7 mouse cellular contexts compared by ENCODE assay signal in the genomic region with DNA sequence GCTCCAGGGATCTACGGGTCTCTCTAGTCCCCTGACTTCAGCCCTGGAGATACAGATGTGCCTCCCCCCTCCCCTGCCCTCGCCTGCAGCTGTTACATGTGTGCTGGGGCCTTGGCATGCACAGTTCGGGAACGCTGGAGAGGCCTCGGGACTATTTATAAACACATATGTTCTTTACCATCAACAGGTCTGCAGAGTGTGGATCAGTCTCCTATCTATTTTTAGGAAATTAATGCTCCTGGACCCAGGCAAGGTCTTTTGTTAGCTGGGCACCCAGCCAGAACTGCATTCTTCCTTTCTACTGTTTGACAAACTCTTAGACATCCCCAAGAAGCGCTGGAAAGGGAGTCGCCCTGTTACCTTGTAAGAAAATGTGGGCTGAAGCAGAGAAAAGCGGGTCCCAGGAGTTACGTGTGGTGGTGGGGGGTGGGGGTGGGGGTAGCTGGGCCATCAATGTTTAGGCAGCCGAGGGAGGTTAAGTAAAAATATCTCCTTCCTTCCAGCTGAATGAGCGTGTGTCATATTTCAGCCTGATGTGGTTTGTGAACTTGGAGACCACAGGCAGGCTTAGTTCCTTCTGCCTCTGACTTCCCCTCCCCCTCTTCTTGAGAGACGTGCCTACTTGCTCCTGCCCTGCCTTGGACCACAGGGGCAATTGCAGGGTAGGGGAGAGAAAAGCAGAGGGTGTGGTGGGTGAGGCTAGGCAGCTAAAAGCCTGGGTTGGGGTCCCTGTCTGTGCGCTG. TPM values are rescaled to one million over a fixed set of nuclear protein-coding genes. Genes with fewer than 3 reads are reported as not detected.
A peak's percentile ranks its signal among the peaks of the same experiment; 100 is the strongest.
DNase-seq lines count a peak whose midpoint lies in the region; ATAC-seq lines count a peak whose summit lies in the region.

No protein-coding gene starts in this region.

- no peak overlapping the region for H3K4me3 ChIP-seq in embryonic facial prominence, embryonic 10.5 days
- H3K4me3 ChIP-seq in limb, embryonic 15.5 days: no peak overlapping the region

- ATAC-seq in limb, embryonic 15.5 days (ENCODE audit: insufficient number of reproducible peaks, low FRiP score, low TSS enrichment, low read depth): peak; percentile 45; the same call in 1 of the 2 replicates
- ATAC-seq in megakaryocyte-erythroid progenitor cell, adult 5-6 weeks (replicated peaks; ENCODE audit: low FRiP score, low TSS enrichment, poor library complexity, severe bottlenecking): no peak

- H3K9ac ChIP-seq in limb, embryonic 15.5 days: no peak overlapping the region

- H3K36me3 ChIP-seq in embryonic facial prominence, embryonic 10.5 days (replicated peaks): no peaks in the 10 kb centered on the region
- H3K36me3 ChIP-seq in limb, embryonic 15.5 days: no peaks in the 10 kb centered on the region

- peaks cover 33% of the 10 kb centered on the region for H3K4me1 ChIP-seq in embryonic facial prominence, embryonic 10.5 days
- H3K4me1 ChIP-seq in limb, embryonic 15.5 days: peaks cover 52% of the 10 kb centered on the region

- WGBS in embryonic facial prominence, embryonic 10.5 days: 50% methylated on average over 13 of the region's 13 CpGs
- WGBS in limb, embryonic 15.5 days: 18% methylated on average over 13 of the region's 13 CpGs

- H3K9me3 ChIP-seq in embryonic facial prominence, embryonic 10.5 days: no peaks in the 10 kb centered on the region
- no peaks in the 10 kb centered on the region for H3K9me3 ChIP-seq in limb, embryonic 15.5 days

- H3K4me2 ChIP-seq in limb, embryonic 15.5 days: peak overlapping the region; percentile 21

- peaks cover 41% of the 10 kb centered on the region for H3K27me3 ChIP-seq in embryonic facial prominence, embryonic 10.5 days (replicated peaks; ENCODE audit: low read depth, poor library complexity, severe bottlenecking)
- H3K27me3 ChIP-seq in limb, embryonic 15.5 days: peaks cover 10% of the 10 kb centered on the region; the same call in 1 of the 2 replicates

- H3K27ac ChIP-seq in embryonic facial prominence, embryonic 10.5 days (replicated peaks): peak overlapping the region; percentile 54
- H3K27ac ChIP-seq in limb, embryonic 15.5 days: peak overlapping the region; percentile 70

- peak; percentile 33 for DNase-seq in lung, postnatal 10 days
- no peak for DNase-seq in lung, postnatal 4 days
- DNase-seq in embryonic facial prominence, embryonic 10.5 days (ENCODE audit: low spot score): no peak
- peak; percentile 29 to 60 for DNase-seq in thymus, postnatal 36 days
- no peak for DNase-seq in spleen, adult 18-20 months

RNA-seq across cellular contexts. Expression of gene Gsn, which starts 3.3 kb away (rescaled TPM):
- polyA plus RNA-seq in embryonic facial prominence, embryonic 10.5 days (2016; fragmentation: Nextera tagmentation; extraction: Ambion mirVana): 13.6 and 18.9 TPM in 2 replicates
- 288 and 360 TPM in 2 replicates for polyA plus RNA-seq in limb, embryonic 15.5 days (2015; fragmentation: Nextera tagmentation; extraction: Ambion mirVana)
- 15.8 and 16.1 TPM in 2 replicates for total RNA-seq in megakaryocyte-erythroid progenitor cell, adult 5-6 weeks (2014; fragmentation: Nextera tagmentation)
- total RNA-seq in megakaryocyte-erythroid progenitor cell, adult 5-6 weeks (2017): 3.7 and 5.2 TPM in 2 replicates

RNA-seq across cellular contexts. Expression of gene Rab14, which starts 58.6 kb away (rescaled TPM):
- polyA plus RNA-seq in embryonic facial prominence, embryonic 10.5 days (2016; fragmentation: Nextera tagmentation; extraction: Ambion mirVana): 239 and 259 TPM in 2 replicates
- 341 and 342 TPM in 2 replicates for polyA plus RNA-seq in limb, embryonic 15.5 days (2015; fragmentation: Nextera tagmentation; extraction: Ambion mirVana)
- total RNA-seq in megakaryocyte-erythroid progenitor cell, adult 5-6 weeks (2014; fragmentation: Nextera tagmentation): 97.8 and 106 TPM in 2 replicates
- total RNA-seq in megakaryocyte-erythroid progenitor cell, adult 5-6 weeks (2017): 92.0 and 129 TPM in 2 replicates

Comparison
In these comparisons a context has a peak if more than half of its experiments do, and no peak if none do; other contexts are left out.
1. DNase-seq: peak in lung, postnatal 10 days (single experiment) and thymus, postnatal 36 days (2 of 2); none in lung, postnatal 4 days (0 of 2), embryonic facial prominence, embryonic 10.5 days (single experiment) and spleen, adult 18-20 months (0 of 2).
2. RNA of gene Gsn, which starts 3.3 kb away (polyA plus RNA-seq): 288 to 360 TPM in limb, embryonic 15.5 days; 13.6 to 18.9 TPM in embryonic facial prominence, embryonic 10.5 days; every median in the first group is over 10 times any median in the second.